Mouse (Mus musculus): ENCODE measurements around the gene Adam11. TPM values are rescaled to one million over a fixed set of nuclear protein-coding genes. Genes with fewer than 3 reads are reported as not detected.

Gene Adam11
- polyA plus RNA-seq, 1 experiment, result 0.41 TPM

DNA sequence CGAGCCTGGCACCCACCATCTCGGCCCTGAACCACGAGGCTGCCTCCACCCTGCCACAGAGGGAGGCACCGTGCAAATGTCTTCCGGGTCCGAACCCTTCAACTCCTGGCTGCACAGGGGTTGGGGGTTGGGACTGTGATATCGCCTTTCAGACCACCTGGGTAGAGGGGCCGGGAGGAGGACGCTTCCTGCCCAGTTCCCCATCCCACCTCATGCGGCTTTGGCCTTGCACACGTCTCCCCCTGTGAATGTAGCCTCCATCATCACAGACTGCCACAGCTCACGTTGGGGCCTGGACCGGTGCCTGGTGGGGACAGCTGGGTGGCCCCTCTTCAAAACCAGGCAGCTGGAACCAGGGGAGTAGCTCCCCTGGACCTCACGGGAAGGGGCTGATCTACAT is 16.9 kb downstream of the Adam11 start:
- TF ChIP-seq USF1 (IDR thresholded peaks at IDR 0.05; ENCODE audit: low read depth), result no peak
- TF ChIP-seq MYOD1 (IDR thresholded peaks at IDR 0.05; ENCODE audit: control insufficient read depth, insufficient read length, low read depth), result no peak
- no peak for TF ChIP-seq FOSL1 (IDR thresholded peaks at IDR 0.05; ENCODE audit: insufficient read depth, low read length, poor library complexity, severe bottlenecking)
- Histone ChIP-seq H3K36me3 (ENCODE audit: control insufficient read depth, insufficient read depth) (no peaks in the 10 kb centered on the region), H3K79me2 (ENCODE audit: control insufficient read depth, insufficient read depth) (no peaks in the 10 kb centered on the region), H3K79me3 (ENCODE audit: low read depth) (no peaks in the 10 kb centered on the region), H3K27me3 (ENCODE audit: control insufficient read depth, insufficient read depth, insufficient read length) (no peaks in the 10 kb centered on the region), H3ac (ENCODE audit: control insufficient read depth, insufficient read length, low read depth) (no peak overlapping the region), H3K4me3 (ENCODE audit: insufficient read depth, poor library complexity, severe bottlenecking) (no peak overlapping the region)

DNA sequence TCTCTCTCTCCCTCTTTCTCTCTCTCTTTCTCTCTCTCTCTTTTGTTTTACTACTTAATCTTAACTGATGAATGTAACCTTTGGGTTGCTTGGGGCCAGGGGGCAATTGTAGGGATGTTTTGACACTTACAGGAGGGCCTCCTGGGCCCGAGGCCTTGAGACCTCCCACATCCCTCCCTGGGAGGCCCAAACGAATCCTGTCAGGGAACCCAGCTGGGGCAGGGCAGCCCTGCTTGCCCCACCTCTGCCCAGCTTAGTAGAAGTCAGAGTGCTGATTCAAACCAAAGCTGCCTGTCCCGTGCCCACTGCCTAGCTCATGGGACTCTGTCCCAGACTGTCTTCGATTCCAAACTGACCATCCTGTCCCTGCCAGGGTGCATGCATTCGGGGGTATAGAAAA is 17.4 kb downstream of the Adam11 start:
- no peaks in the 10 kb centered on the region for H3K79me2 ChIP-seq (ENCODE audit: control insufficient read depth, insufficient read depth)
- H3K79me3 ChIP-seq (ENCODE audit: low read depth), result no peaks in the 10 kb centered on the region
- no peak overlapping the region for H3ac ChIP-seq (ENCODE audit: control insufficient read depth, insufficient read length, low read depth)
- no peaks in the 10 kb centered on the region for H3K36me3 ChIP-seq (ENCODE audit: control insufficient read depth, insufficient read depth)
- H3K4me3 ChIP-seq (ENCODE audit: insufficient read depth, poor library complexity, severe bottlenecking), result no peak overlapping the region
- TF ChIP-seq FOSL1 (IDR thresholded peaks at IDR 0.05; ENCODE audit: insufficient read depth, low read length, poor library complexity, severe bottlenecking), result no peak
- TF ChIP-seq CEBPB (IDR thresholded peaks at IDR 0.05; ENCODE audit: low read depth), result no peak
- TF ChIP-seq MYOG (IDR thresholded peaks at IDR 0.05; ENCODE audit: control insufficient read depth, extremely low read depth, insufficient read length), result no peak
- no peak for TF ChIP-seq USF1 (IDR thresholded peaks at IDR 0.05; ENCODE audit: low read depth)
- no peak for TF ChIP-seq CTCF (IDR thresholded peaks at IDR 0.05; ENCODE audit: control insufficient read depth, insufficient read depth, insufficient read length)
- no peak for TF ChIP-seq MYOD1 (IDR thresholded peaks at IDR 0.05; ENCODE audit: control insufficient read depth, insufficient read length, low read depth)
- TF ChIP-seq MAX (IDR thresholded peaks at IDR 0.05), result no peak
- no peaks in the 10 kb centered on the region for H3K27me3 ChIP-seq (ENCODE audit: control insufficient read depth, insufficient read depth, insufficient read length)

DNA sequence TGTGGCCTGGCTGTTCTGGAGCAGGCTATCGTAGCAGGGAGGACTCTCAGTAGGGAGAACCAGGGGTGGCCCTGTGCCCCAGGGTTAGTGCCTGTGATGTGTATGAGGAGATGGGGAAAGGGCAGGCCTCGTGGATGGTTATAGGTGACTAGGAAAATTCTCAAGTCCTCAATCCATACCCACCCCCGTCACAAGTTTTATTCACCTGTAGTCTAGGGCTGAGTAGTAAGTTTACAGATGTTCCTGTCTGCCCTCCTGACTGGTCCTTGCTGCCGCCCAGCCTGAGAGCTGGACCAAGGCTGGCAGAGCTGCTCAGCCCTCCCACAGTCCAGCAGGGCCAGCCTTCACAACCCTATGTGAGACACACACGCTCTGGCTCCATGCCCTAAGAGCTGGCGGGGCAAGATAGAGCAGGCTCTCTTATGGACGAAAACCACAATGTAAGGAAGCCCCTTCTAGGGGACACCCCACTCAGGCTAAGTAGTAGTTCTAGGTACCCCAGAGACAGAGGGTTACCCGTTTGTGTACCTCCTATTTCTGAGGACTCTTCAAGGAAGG is 17.9 kb downstream of the Adam11 start:
- no peaks in the 10 kb centered on the region for H3K36me3 ChIP-seq (ENCODE audit: control insufficient read depth, insufficient read depth)
- TF ChIP-seq FOSL1 (IDR thresholded peaks at IDR 0.05; ENCODE audit: insufficient read depth, low read length, poor library complexity, severe bottlenecking), result no peak
- no peak for TF ChIP-seq MAX (IDR thresholded peaks at IDR 0.05)
- no peak for TF ChIP-seq CEBPB (IDR thresholded peaks at IDR 0.05; ENCODE audit: low read depth)
- TF ChIP-seq MYOG (IDR thresholded peaks at IDR 0.05; ENCODE audit: control insufficient read depth, extremely low read depth, insufficient read length), result no peak
- no peak for TF ChIP-seq USF1 (IDR thresholded peaks at IDR 0.05; ENCODE audit: low read depth)
- TF ChIP-seq MYOD1 (IDR thresholded peaks at IDR 0.05; ENCODE audit: control insufficient read depth, insufficient read length, low read depth), result no peak
- TF ChIP-seq CTCF (IDR thresholded peaks at IDR 0.05; ENCODE audit: control insufficient read depth, insufficient read depth, insufficient read length), result no peak
- H3ac ChIP-seq (ENCODE audit: control insufficient read depth, insufficient read length, low read depth), result no peak overlapping the region
- no peak overlapping the region for H3K4me3 ChIP-seq (ENCODE audit: insufficient read depth, poor library complexity, severe bottlenecking)
- H3K27me3 ChIP-seq (ENCODE audit: control insufficient read depth, insufficient read depth, insufficient read length), result no peaks in the 10 kb centered on the region
- H3K79me2 ChIP-seq (ENCODE audit: control insufficient read depth, insufficient read depth), result no peaks in the 10 kb centered on the region
- H3K79me3 ChIP-seq (ENCODE audit: low read depth), result no peaks in the 10 kb centered on the region

DNA sequence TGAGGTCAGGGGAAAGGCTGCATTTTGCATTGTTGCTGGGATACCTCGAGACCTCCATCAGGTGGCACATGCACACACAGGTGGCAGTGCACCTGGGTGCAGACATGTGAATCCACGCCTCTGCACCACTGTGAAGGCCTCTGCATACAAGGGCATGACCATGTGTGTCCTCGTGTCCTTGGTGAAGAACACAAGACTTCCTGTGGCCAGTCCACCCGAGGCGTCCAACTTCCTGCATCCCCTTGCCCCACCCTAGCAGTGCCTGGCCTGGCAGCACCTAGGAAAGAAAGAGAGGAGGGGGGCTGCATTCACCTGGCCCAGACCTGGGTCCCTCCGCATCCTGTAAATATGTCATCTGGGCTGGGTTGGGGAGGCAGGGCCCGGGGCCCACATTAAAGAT is 18.6 kb downstream of the Adam11 start:
- no peaks in the 10 kb centered on the region for H3K79me3 ChIP-seq (ENCODE audit: low read depth)
- H3K36me3 ChIP-seq (ENCODE audit: control insufficient read depth, insufficient read depth), result no peaks in the 10 kb centered on the region
- no peak overlapping the region for H3ac ChIP-seq (ENCODE audit: control insufficient read depth, insufficient read length, low read depth)
- H3K79me2 ChIP-seq (ENCODE audit: control insufficient read depth, insufficient read depth), result no peaks in the 10 kb centered on the region
- H3K27me3 ChIP-seq (ENCODE audit: control insufficient read depth, insufficient read depth, insufficient read length), result no peaks in the 10 kb centered on the region
- no peak overlapping the region for H3K4me3 ChIP-seq (ENCODE audit: insufficient read depth, poor library complexity, severe bottlenecking)
- TF ChIP-seq FOSL1 (IDR thresholded peaks at IDR 0.05; ENCODE audit: insufficient read depth, low read length, poor library complexity, severe bottlenecking), result no peak
- no peak for TF ChIP-seq MYOD1 (IDR thresholded peaks at IDR 0.05; ENCODE audit: control insufficient read depth, insufficient read length, low read depth)
- TF ChIP-seq MAX (IDR thresholded peaks at IDR 0.05), result no peak
- TF ChIP-seq CTCF (IDR thresholded peaks at IDR 0.05; ENCODE audit: control insufficient read depth, insufficient read depth, insufficient read length), result no peak
- no peak for TF ChIP-seq MYOG (IDR thresholded peaks at IDR 0.05; ENCODE audit: control insufficient read depth, extremely low read depth, insufficient read length)

DNA sequence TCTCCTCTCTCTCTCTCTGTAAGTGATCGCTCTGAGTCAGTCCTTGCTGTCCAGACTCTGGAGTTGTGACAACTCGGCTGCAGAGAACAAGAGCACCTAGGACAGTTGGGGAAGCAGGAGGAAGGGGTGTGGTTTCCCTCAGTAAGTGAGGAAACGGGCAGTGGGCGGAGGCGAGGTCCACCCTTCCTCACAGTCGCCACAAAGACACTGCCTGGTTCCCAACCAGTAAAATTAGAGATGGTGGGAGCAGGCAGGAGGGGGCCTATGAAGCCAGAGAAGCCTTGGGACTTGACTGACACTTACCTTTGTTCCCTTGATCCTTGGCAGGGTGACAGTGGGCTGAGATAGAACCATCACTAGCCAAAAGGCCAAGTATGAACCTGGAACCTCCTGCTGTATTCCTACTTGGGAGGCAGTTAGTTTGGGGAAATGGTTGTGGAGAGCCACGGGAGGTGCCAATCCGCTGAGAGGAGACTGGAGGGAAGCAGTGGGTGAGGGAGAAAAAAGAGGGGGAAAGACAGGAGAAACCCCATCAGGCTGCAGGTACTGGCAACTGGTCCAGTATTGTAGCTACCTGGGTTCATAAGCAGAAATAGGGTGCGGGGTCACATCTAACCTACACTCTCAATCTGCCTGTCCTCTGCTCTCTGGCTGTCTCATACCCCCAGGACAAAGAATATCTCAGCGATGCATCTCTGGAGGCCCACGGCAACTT is 19.2 kb downstream of the Adam11 start:
- no peaks in the 10 kb centered on the region for H3K79me2 ChIP-seq (ENCODE audit: control insufficient read depth, insufficient read depth)

More for the DNA sequence above, 19.2 kb downstream of the Adam11 start:
- H3K4me3 ChIP-seq (ENCODE audit: insufficient read depth, poor library complexity, severe bottlenecking), result no peak overlapping the region
- TF ChIP-seq MYOG (IDR thresholded peaks at IDR 0.05; ENCODE audit: control insufficient read depth, extremely low read depth, insufficient read length), result no peak
- no peak for TF ChIP-seq FOSL1 (IDR thresholded peaks at IDR 0.05; ENCODE audit: insufficient read depth, low read length, poor library complexity, severe bottlenecking)
- no peak for TF ChIP-seq CTCF (IDR thresholded peaks at IDR 0.05; ENCODE audit: control insufficient read depth, insufficient read depth, insufficient read length)
- no peak for TF ChIP-seq CEBPB (IDR thresholded peaks at IDR 0.05; ENCODE audit: low read depth)
- TF ChIP-seq MAX (IDR thresholded peaks at IDR 0.05), result no peak
- TF ChIP-seq USF1 (IDR thresholded peaks at IDR 0.05; ENCODE audit: low read depth), result no peak
- no peak for TF ChIP-seq MYOD1 (IDR thresholded peaks at IDR 0.05; ENCODE audit: control insufficient read depth, insufficient read length, low read depth)
- no peak overlapping the region for H3ac ChIP-seq (ENCODE audit: control insufficient read depth, insufficient read length, low read depth)
- no peaks in the 10 kb centered on the region for H3K36me3 ChIP-seq (ENCODE audit: control insufficient read depth, insufficient read depth)
- no peaks in the 10 kb centered on the region for H3K27me3 ChIP-seq (ENCODE audit: control insufficient read depth, insufficient read depth, insufficient read length)
- no peaks in the 10 kb centered on the region for H3K79me3 ChIP-seq (ENCODE audit: low read depth)

All from C2C12 (cell line).